Mouse (Mus musculus): ENCODE data around the gene Stat2. TPM values are rescaled to one million over a fixed set of nuclear protein-coding genes. Genes with fewer than 3 reads are reported as not detected.
A peak's percentile ranks its signal among the peaks of the same experiment; 100 is the strongest.
"Not testable (repeated sequence)": the region's sequence is repeated elsewhere in the genome, so short reads cannot be mapped to it uniquely, and the experiment has no call there.

The Stat2 gene
- total RNA-seq, 1 experiment from 2014 or later = 74.1 TPM

- ATAC-seq (ENCODE audit: extremely low read depth, insufficient number of reproducible peaks, low FRiP score, poor library complexity, severe bottlenecking) = no peak
These were observed 57.3 kb downstream of the Stat2 start for GRCm38 (mm10) chr10:128327610-128328009.

GRCm38 (mm10) chr10:128332358-128333249 is 62.2 kb downstream of the Stat2 start:
- not testable (repeated sequence) for ATAC-seq (ENCODE audit: extremely low read depth, insufficient number of reproducible peaks, low FRiP score, poor library complexity, severe bottlenecking)

DNA sequence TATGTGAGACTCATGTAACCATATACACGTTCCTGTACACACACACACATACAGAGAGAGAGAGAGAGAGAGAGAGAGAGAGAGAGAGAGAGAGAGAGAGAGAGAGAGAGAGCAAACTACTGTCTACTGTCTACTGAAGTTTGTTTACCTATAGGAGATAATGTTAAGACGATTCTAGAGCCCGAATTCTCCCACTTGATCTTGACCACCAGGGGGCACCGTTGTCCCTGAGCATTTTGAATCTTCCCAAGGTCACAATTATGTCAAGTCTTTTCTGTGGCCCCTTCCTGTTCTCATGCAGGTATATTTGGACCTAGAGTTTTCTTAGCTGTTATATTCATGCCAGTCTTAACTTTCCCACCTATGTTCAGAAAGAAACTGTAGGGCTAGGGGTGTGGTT is 65.2 kb downstream of the Stat2 start:
- peak; percentile 52 for ATAC-seq (ENCODE audit: extremely low read depth, insufficient number of reproducible peaks, low FRiP score, poor library complexity, severe bottlenecking)

DNA sequence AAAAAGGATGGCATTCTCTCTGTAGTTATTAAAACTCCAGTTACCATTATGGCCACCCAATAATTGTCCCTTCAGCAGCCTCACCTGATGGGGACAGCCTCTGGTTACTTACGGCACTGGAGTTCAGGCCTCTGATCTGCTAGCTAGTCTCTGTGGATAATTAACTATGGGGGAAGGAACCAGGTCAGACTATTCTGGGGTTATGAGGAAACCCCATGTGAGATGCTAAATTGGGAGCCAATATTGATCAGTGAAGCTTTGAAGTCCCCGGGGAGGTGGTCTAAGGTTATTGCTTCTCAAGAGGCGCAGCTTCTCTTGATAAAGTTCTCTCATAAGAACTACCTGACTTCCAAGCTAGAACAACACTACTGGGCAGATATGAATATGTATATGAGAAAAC is 65.8 kb downstream of the Stat2 start:
- no peak for ATAC-seq (ENCODE audit: extremely low read depth, insufficient number of reproducible peaks, low FRiP score, poor library complexity, severe bottlenecking)

GRCm38 (mm10) chr10:128336597-128336996 is 66.2 kb downstream of the Stat2 start:
- no peak for ATAC-seq (ENCODE audit: extremely low read depth, insufficient number of reproducible peaks, low FRiP score, poor library complexity, severe bottlenecking)

GRCm38 (mm10) chr10:128337306-128338181 is 67.2 kb downstream of the Stat2 start, which contains the start of gene Cs:
Gene Cs (plus strand): TSS chr10:128337734.
- peak; percentile 95 for ATAC-seq (ENCODE audit: extremely low read depth, insufficient number of reproducible peaks, low FRiP score, poor library complexity, severe bottlenecking)

DNA sequence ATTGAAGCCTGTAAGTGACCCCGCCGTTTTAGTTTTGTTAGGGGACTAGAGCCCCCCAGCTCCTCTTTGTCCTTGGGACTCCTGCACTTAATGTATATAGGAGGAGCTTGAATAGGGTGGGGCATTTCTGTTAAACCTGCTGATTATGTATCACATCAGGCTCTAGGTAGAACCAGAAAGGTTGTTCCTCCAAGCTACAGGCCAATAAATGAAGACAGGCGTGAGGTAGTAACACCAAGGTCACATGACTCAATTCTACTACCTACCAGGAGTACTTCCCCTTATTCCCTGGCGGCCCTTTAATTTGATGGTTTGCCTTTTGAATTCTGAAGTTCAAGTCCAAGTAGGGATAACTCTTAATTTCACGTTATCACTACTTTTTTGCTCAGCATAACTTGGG is 68.1 kb downstream of the Stat2 start:
- ATAC-seq (ENCODE audit: extremely low read depth, insufficient number of reproducible peaks, low FRiP score, poor library complexity, severe bottlenecking) = peak; percentile 40; the same call in 1 of the 2 replicates

DNA sequence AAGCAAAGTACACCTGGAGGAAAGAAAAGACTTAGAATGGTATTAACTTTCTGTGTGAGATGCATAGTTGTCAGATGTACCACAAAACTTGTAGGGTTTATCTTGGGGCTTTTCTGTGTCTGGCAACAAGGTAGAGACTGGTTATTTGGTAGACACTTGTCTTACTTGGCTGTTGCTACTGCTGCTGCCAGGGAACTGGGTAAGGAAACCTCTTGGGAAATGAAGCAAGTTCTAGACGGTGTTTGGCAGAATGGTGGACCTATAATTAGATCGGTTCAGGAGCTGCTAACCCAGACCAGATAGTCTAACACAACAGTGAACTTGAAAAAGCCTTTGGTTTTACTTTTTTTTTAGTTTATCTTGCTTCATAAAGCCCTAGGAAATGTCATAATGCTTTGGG is 68.6 kb downstream of the Stat2 start:
- no peak for ATAC-seq (ENCODE audit: extremely low read depth, insufficient number of reproducible peaks, low FRiP score, poor library complexity, severe bottlenecking)

DNA sequence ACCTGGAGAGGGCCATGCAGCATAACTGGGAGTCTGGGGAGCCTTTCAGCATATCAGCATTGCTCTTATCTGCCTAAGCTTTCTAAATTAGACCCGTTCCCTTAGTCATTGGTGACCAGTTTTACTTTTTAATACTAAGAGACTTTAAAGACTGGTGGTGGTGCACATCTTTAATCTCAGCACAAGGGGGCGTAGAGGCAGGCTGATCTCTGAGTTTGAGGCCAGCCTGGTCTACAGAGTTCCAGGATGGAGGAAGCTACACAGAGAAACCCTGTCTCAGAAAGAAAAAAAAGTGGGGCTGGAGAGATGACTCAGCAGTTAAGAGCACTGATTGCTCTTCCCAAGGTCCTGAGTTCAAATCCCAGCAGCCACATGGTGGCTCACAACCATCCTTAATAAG is 69.9 kb downstream of the Stat2 start:
- ATAC-seq (ENCODE audit: extremely low read depth, insufficient number of reproducible peaks, low FRiP score, poor library complexity, severe bottlenecking) = no peak

Other genes with a start within 250 kb of the Stat2 start
- 597 and 674 TPM in 2 replicates for gene Naca, start 235.0 kb upstream of the Stat2 start, total RNA-seq (2017)
- gene Ptges3, start 211.6 kb upstream of the Stat2 start, total RNA-seq (2017) = 103 and 105 TPM in 2 replicates
- gene Atp5b, start 187.3 kb upstream of the Stat2 start, total RNA-seq (2017) = 512 and 588 TPM in 2 replicates
- 70.1 and 75.0 TPM in 2 replicates for gene Baz2a, start 179.0 kb upstream of the Stat2 start, total RNA-seq (2017)
- gene Rbms2, start 90.3 kb upstream of the Stat2 start, total RNA-seq (2017) = 8.3 and 12.5 TPM in 2 replicates
- gene Gls2, start 76.1 kb upstream of the Stat2 start, total RNA-seq (2017) = not detected in 2 replicates
- 4.4 TPM in 2 replicates for gene Spryd4, start 58.8 kb upstream of the Stat2 start, total RNA-seq (2017)
- gene Mip, start 44.7 kb upstream of the Stat2 start, total RNA-seq (2017) = 0.49 TPM in 1 of 2 replicates, not detected in the other
- 13.6 and 17.5 TPM in 2 replicates for gene Timeless, start 38.5 kb upstream of the Stat2 start, total RNA-seq (2017)
- gene Apon, start 16.5 kb upstream of the Stat2 start, total RNA-seq (2017) = 0.23 TPM in 1 of 2 replicates, not detected in the other
- gene Apof, start 1.9 kb upstream of the Stat2 start, total RNA-seq (2017) = 2.2 TPM in 1 of 2 replicates, not detected in the other
- gene Il23a, start 28.2 kb downstream of the Stat2 start, total RNA-seq (2017) = not detected in 2 replicates
- 30.0 and 31.3 TPM in 2 replicates for gene Pan2, start 32.8 kb downstream of the Stat2 start, total RNA-seq (2017)
- 23.6 and 30.7 TPM in 2 replicates for gene Cnpy2, start 51.9 kb downstream of the Stat2 start, total RNA-seq (2017)
- gene Cs, start 67.2 kb downstream of the Stat2 start, total RNA-seq (2017) = 82.9 and 84.7 TPM in 2 replicates
- 23.1 and 23.6 TPM in 2 replicates for gene Coq10a, start 98.4 kb downstream of the Stat2 start, total RNA-seq (2017)
- gene Ankrd52, start 106.6 kb downstream of the Stat2 start, total RNA-seq (2017) = 16.0 and 16.8 TPM in 2 replicates
- not detected in 2 replicates for gene Slc39a5, start 130.7 kb downstream of the Stat2 start, total RNA-seq (2017)
- 43.4 and 46.3 TPM in 2 replicates for gene Nabp2, start 140.9 kb downstream of the Stat2 start, total RNA-seq (2017)
- 53.8 and 59.5 TPM in 2 replicates for gene Rnf41, start 141.1 kb downstream of the Stat2 start, total RNA-seq (2017)
- gene Smarcc2, start 188.7 kb downstream of the Stat2 start, total RNA-seq (2017) = 117 and 119 TPM in 2 replicates
- gene Myl6, start 223.6 kb downstream of the Stat2 start, total RNA-seq (2017) = 1,334 and 1,420 TPM in 2 replicates
- 0.58 and 2.0 TPM in 2 replicates for gene Myl6b, start 228.1 kb downstream of the Stat2 start, total RNA-seq (2017)